Mouse (Mus musculus) kidney, postnatal 25 days (tissue): Measurements from ENCODE around the gene Obsl1.

Experiments used
- DNase-seq, 2 experiments: peaks; one replicate each; pipeline ENCODE4 v3.0.0; 2021; ENCODE audit warnings: mixed read lengths in 2 of 2

Gene Obsl1

DNA sequence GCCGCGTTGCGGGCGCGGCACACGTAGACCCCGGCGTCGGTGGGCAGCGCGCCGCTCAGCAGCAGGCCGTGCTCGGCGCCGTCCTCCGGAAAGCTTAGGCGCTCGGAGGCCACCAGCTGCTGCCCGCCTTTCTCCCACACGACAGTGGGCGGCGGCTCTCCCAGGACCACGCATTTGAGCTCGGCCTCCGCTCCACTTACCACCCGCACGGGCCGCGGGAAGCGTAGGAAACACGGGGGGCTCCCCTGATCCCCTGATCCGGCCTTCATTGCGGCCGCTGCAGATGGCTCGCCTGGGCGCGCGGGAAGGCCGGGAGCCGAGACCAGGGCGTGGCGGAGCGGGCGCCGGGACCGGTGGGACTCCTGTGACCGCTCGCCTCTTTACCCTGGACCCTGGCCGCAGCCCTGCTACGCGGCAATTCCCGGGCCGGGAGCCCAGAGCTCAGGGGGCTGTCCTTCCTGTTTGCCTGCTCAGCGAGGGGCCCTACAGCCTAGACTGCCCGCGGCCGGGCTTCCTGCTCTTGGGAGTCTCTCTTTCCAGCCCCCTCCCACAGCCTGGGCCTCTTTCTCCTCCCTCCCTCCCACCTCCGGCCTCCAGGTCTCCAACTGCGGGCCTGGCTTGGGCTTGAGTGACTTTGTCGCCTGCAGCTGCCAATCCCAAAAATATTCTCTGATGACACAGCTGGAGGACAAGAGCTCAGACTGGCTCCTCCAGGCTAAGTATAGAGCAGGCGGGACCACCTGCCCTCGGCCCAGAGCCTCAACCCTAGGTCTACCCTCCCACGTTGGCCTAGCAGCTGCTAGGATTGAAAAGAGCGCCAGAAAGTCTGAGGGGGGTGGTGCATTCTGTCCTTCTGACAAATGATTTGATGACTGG is at the start of gene Obsl1:
Gene Obsl1, minus strand, starts transcription at position 497 of the 876 bp plus-strand sequence.
- peak; percentile 51 to 78 for DNase-seq

DNA sequence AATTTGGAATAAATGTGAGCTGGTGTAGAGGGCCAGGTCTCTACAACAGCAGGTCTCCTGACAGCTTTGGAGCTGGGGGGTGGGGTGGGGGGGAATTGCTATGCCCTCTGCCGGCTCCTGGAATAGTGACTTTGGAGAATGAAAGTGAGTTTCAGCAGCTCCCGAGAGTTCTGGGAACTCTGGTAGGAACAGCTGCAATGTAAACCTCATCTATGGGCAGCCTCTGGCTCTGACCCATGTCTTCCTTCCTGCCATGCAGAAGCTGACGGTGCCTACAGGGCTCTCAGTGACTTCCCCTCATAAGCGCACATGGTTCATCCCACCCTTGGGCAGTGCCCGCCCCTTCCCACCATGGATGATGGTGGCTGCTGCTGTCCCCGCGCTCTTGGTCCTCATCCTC is 49.4 kb upstream of the Obsl1 start:
- DNase-seq, result no peak

DNA sequence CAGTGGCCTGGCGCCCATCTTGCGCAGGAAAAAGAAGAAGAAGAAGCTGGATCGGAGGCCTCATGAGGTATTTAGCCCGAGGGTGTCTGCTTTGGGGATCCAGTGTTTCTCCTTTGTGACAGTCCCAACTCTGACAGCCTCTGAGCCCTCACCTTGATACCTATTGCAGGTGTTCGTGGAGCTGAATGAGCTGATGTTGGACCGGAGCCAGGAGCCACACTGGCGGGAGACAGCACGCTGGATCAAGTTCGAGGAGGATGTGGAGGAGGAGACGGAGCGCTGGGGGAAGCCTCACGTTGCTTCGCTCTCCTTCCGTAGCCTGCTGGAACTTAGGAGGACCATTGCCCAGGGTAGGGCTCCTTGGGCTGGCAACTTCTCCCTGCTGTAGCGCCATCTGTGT is 44.3 kb upstream of the Obsl1 start:
- DNase-seq, result no peak

DNA sequence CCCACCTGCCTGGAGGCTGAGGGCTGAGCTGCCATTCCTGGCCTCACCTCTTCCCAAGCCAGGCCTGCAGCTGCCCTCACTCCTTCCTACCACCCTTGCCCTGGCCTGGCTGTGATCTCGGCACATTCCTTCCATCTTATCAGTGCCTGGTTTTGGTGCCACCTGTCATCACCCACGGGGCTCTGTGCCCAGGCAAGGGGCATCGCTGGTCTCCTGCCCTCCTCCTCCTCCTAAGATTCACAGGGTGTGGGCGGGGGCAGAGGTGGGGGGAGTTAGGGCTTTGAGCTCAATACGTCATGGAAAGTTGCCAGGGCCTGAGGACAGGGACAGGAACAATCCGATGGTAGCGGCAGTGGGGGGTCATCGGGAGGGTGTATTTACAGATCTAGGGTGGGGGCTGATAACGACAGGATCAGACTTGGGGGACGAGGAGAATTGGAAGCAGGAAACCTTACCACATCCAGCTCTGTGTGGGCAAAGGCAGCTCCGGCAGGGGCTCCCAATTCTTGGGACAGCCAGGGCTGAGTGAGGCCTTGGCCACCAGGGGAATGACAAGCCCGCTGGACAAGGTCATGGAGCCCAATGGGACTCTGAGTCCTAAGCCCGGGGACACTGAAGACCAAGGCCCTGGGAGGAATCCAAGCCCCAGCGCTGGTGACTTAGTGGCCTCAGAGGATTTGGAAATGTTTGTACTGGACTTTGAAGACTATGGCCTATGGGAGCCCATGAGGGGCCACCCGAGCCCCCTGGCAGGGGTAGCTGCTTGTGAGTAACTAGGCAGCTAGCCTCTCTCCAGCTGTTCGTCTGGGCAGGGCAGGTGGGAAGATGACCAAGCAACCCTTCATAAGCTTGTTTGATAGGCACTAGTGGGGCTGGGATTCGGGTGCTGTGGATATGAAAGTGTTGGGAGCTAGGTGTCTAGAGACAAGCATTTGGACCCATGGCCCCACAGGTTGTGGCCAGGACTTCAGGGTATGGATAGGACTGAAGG is 43.3 kb upstream of the Obsl1 start:
- DNase-seq, result no peak

DNA sequence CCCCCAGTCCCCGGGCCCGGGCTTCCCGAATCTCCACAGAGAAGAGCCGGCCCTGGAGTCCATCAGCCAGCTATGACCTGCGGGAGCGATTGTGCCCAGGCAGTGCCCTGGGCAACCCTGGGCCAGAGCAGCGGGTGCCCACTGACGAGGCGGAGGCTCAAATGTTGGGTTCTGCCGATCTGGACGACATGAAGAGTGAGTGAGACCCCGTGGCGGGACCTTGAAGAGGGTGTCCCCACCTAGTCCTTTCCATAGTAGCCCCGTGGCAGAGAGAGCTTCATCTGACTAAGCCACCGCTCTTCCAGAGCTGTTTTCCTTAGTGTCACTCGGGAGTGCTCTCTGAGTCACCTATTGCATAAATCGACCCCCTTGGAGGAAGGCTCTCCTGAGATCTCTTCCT is 42.6 kb upstream of the Obsl1 start:
- no peak for DNase-seq

DNA sequence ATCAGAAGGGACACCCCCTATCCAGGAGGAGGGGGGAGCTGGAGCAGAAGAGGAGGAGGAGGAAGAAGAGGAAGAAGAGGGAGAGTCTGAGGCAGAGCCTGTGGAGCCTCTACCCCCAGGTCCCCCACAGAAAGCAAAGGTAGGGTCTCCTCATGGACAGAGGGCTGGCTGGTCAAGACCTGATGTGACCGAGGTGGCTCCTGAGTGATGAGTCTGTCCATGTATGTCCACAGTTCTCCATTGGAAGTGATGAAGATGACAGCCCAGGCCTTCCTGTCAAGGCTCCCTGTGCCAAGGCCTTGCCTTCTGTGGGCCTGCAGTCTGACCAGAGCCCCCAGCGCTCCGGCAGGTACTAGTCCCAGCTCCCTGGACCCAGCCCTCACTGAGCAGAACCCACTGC is 41.8 kb upstream of the Obsl1 start:
- DNase-seq, result no peak

DNA sequence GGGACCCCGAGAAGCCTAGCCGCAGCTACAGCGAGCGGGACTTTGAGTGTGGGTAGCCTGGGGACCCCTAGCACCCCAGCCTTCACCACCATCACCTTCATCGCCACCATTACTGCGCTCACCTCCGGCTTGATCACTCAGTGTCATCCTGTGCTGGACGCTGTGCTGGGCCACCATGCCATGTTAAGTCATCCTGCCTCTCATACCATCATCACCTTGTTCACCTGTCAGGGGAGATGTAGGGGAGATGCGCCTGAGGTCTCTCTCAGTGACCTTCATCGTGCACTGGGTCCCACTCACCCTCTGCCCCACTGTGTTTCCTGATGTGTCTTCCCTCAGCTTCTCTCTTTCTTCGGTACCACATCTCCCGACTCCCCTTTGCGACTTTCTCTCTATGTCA is 41.1 kb upstream of the Obsl1 start:
- DNase-seq, result no peak

DNA sequence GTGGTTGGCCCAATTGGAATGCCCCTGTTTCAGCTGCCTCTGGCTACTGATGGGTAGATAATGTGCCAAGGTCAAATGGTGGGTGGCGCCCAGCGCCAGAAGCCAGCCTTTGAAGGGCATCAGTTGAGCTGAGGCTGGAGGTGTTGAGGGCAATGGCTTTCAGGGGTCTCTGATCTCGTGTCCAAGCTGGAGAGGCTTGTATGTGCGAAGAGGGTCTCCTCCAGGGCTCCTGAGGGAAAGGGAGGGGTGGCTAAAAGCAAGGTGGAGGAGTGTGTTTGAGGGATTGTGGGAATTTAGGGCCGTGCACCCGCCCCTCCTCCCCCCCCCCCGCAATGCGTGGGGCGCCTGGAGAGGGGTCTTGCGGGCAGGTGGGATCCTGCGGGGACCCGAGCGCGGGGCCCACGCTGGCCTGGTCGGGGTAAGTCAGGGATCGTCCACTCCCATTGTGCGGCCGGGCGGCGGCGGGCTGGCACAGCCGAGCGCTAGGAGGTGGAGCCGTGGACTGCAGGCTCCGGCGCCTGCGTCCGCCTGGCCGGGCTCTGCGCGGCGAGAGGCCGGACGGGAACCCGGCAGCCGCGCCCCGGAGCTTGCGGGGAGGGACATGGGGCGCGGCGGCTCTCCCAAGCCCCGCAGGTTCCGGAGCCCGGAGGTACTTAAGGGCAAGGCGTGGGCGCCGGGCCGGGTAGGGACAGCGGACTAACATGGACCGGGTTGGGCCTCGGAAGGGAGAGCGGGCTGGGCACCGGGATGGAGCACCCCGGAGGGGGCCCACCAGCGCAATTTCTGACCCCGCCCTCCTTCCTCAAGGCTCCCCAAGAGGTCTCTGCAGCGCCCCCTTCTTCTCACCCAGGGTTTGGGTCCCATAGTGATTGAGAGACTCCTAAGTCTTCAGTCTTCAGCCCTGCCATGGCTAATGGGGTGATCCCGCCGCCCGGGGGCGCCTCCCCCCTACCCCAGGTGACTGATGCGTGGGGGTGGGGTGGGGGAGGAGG is 40.0 kb upstream of the Obsl1 start, which contains the start of gene Slc4a3:
Gene Slc4a3, plus strand, starts transcription at position 302 of the 992 bp plus-strand sequence.
- DNase-seq, result peak; percentile 60 to 83

DNA sequence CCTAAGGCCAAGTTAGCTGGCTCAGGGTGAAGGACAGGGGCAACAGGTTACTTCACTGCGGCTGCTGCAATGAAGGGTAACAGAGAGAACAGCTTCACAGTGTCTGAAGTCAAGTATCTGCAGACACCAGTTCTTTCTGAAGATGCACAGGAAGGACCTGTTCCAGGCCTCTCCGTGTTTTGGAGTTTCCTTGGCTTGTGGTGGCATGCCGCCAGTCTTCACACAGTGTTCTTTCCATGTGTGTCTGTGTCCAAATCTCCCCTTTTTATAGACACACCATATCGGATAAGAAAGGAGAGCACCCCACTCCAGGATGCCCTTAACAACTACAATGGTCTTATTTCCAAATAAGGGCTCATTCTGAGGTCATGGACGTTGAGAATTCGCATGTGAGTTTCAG is 38.1 kb upstream of the Obsl1 start:
- no peak for DNase-seq

DNA sequence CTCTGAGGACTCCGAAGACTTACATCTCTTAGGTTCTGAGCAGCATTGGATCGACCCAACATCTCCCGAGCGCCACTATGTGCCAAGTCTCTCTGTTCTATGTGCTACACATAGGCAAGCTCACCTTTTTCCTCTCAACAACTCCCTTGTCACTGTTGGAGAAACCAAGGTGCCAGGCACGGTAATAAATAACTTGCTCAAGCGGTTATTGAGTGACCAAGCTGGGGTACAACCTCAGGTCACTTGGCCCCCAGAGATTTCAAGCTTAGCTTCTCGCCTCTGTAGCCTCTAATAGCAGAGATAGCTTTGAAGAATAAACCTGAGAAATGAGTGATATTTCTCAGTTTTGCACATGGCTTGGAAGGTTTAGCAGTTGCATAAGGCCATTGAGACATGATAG is 35.2 kb upstream of the Obsl1 start:
- DNase-seq, result no peak

DNA sequence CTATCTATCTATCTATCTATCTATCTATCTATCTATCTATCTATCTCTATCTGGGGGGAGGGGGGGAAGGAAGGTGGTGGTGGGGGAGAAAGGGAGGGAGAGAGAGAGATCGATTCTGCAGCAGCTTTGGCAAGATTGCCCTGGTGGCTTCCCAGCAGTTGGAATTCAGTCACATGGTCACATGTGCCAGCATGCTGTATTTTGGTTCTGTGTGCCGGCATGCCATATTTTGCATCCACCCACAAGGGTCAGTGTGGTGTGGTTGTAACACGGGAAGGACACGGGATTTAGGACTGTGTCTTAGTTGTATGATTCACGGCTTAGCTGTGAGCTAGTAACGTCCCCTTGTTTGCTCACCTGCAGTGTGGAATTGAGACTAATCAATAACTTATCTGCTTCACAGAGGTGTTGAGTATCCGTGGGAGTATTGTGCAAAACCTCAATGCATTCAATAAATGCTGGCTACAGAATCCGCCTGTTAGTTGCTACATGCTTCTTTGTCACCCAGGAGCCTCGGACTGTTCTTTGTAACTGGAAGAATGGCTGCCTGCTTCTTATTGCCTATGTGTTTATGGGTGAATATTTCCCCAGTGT is 32.4 kb upstream of the Obsl1 start:
- DNase-seq, result no peak

DNA sequence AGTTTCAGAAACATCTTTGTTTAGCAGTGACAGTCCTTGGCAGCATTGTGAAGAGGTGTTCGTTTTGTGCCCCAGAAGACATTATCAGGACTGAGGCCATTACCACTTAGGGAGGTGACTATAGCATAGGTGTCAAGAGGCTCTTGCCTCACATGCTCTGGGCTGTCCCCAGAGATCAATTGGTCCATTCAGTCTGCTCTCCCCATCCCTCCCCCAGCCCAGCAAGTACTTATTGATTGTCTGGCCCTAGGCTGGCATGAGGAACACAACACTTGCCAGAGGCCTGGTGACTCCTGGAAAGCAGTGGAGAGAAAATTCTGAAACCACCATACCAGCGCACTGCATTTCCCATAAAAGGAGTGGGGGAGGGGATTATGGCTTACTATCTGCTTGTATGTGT is 31.3 kb upstream of the Obsl1 start:
- no peak for DNase-seq

DNA sequence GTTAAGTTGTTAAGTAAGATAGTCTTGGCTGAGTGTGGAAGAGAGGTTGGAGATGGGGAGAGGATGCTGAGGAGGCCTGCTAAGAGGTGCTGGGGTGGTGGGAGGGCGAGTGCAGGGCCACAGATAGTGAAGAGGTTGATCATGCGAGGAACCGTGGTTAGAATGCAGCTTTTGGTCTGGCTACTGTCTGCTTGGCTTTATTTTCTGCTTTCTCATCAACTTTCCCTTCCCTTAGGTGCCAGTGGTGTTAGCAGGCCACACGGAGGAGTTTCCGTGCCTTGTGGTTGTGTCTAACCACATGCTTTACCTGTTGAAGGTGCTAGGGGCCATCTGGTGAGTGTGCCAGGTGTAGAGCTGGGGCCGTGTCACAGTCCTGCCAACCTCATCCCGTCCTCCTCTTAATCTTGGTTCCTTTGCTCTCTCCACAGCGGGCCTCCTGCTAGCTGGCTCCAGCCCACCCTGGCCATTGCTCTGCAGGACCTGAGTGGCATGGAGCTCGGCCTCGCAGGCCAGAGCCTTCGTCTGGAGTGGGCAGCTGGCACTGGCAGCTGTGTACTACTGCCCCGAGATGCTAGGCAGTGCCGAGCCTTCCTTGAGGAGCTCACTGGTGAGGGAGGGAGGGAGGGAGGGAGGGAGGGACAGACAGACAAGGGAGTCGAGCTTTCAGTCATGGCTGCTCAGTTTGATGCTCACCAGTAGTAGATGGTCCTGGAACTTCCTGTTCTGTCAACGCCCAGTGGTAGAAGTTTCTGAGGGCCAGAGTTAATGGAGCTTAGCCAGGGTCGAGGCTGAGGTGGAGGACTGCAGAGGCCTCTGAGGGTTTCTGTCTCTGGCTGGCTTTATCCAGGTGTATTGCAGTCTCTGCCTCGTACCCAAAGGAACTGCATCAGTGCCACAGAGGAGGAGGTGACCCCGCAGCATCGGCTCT is 27.3 kb upstream of the Obsl1 start:
- DNase-seq, result no peak

DNA sequence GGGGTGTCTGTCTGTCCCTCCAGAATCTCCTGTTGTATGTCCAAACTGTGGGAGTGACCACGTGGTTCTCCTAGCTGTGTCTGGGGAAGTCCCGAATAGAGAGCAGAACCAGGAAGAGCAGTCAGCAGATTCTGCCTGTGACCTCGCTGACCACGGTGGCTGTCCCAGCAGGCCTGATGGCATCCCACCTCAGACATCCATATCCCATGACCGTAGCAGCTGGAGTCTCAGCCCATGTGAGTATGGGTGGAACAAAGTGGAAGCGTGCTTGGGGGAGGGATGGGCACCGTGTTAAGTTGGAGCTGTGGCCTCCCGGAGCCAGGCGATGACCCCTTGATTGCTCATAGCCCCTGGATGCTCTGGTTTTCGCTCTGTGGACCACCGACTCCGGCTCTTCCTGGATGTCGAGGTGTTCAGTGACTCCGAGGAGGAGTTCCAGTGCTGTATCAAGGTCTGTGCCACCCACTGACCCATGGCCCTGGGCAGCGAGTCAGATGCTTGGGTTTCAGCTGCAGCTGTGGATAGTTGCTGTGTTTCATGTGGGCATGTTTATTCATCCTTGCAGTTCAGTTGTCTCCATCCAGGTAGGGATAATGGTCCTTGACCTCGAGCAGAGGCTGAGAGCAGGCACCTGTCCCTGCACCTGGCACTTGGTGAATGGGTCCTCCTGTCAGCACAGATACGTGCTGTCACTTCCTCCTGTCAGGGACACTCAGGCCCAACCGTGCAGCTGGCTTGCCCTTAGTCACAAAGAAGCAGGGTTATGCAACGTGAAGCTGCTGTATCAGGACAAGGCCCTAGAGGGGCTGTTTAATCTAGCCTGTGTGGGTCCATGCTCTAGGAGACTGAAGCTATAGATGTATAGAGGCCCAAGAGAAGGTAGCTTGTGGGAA is 26.3 kb upstream of the Obsl1 start:
- DNase-seq, result no peak

DNA sequence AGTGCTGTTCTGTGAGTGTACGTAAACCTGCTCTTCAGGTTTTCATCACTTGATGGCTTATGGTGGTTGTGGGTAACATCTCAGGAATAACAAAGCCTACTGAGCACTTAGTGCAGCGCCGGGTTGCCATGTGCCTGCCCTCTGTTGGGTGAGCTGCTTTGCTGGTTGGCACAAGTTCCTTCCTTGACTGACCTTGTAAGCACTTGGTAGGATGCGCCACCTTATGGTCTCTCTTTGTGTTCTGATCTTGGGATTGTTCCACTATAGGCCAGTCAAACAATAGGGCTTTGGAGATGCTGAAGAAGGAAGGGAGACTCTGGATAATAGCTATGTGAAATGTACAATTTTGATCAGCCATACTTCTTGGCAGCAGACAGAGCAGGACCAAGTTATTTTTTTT is 24.3 kb upstream of the Obsl1 start:
- DNase-seq, result no peak

DNA sequence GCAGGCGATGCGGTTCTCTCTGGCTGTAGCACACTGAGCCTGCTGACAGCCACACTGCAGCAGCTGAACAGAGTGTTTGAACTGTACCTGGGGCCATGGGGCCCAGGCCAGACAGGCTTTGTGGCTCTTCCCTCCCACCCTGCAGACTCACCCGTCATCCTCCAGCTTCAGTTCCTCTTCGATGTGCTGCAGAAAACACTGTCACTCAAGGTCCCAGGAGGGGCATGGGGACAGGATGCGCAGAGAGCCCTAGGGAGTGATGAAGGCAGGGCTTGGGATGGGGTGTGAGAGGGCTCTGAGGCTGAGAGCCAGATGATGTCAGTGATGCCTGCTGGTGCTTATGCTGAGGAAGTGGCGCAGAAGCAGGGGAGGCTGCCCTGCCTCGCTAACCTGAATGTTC is 18.4 kb upstream of the Obsl1 start:
- DNase-seq, result no peak

DNA sequence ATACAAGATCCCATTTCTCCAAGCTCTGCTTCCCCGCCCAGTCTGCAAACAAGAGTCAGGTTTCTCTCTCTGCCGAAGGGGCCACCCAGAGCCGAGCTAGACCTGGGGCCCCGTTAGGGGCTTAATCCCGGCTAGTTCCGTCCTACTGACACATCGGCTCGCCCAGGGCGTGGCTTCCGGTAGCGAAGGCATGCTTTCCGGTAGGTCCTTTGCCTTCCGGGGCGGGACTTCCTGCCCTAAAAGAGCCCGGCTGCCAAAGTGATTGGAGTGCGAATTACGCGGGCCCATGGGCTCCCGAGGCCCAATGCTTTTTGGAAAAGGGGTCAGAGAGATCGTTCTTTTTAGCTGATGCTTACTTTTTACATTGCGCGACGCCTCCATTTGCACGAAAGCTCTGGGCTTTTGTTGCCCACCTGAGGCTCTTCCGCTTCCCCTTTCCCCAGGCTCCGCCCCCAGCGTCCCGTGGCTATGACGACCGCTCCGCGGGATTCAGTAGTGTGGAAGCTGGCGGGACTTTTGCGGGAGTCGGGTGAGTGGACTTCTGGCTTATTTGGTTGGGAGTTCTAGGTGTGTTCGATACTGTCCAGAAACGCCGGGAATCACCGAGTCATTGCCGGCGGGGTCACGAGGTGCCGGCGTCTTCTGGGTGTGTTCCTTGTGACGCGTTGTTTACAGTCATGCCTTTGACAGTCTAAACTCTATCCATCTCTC is 15.2 kb upstream of the Obsl1 start, which contains the start of gene Stk11ip:
Gene Stk11ip, plus strand, starts transcription at position 209 of the 711 bp plus-strand sequence.
- DNase-seq, result peak; percentile 95 to 96

DNA sequence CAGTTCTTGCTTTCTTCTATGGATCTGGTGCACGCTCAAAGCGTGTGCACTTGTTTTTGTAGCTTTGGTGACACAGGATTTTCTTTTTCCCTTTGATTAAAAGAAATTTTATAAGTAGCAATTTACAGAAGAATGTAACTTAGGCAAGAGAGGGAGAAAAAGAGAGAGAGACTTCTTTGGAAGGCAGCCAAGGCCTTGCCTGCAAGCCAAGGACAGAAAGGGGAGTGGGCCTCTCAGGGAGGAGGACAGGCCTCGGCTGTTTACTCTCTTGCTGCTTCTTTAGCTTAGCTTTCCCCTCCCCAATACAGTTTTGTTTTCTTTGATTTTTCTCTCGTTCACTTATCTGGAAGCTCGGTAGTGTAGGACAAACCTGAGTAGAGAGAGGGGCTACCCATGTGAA is 13.3 kb upstream of the Obsl1 start:
- DNase-seq, result no peak

DNA sequence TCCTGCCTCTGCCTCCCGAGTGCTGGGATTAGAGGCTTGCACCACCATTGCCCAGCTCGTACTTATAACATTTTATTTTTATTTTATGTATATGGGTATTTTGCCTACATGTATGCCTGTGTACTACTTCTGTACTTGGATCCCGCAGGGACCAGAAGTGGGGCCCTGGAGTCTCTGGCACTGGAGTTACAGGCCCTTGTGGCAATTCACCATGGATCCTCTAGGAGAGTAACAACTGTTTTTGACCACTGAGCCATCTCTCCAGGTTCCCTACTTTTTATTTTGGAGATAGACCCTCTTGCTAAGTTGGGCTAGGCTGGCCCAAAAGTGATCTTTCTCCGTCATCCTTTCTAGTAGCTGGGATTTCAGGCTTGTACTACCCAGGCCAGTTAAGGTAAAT is 12.2 kb upstream of the Obsl1 start:
- no peak for DNase-seq
